Mouse (Mus musculus) heart, embryonic 10.5 days (tissue): ENCODE measurements around the gene Mapk8. TPM values are rescaled to one million over a fixed set of nuclear protein-coding genes. Genes with fewer than 3 reads are reported as not detected.

Experiments
- DNase-seq: peaks from one replicate; pipeline ENCODE4 v3.0.0-alpha.2; 2017; ENCODE audit warnings: low spot score
- H3K27ac ChIP-seq: fragments of 300-500 bp; sonication (generic); 2 replicates; pipeline ENCODE4 v1.5.1; 2016; ENCODE audit warnings: mild to moderate bottlenecking
- H3K27me3 ChIP-seq: fragments of 300-500 bp; sonication (generic); 2 replicates; pipeline ENCODE4 v1.6.1; 2016; ENCODE audit warnings: mild to moderate bottlenecking; ENCODE audit not compliant: poor library complexity, insufficient read depth, severe bottlenecking
- H3K36me3 ChIP-seq: fragments of 300-500 bp; sonication (generic); 2 replicates; pipeline ENCODE4 v1.6.1; 2016; ENCODE audit warnings: mild to moderate bottlenecking, moderate library complexity
- H3K4me1 ChIP-seq: fragments of 300-500 bp; sonication (generic); 2 replicates; pipeline ENCODE4 v1.6.1; 2016; ENCODE audit warnings: mild to moderate bottlenecking
- H3K4me3 ChIP-seq: fragments of 300-500 bp; sonication (generic); 2 replicates; pipeline ENCODE4 v1.5.1; 2016; ENCODE audit warnings: mild to moderate bottlenecking, moderate library complexity
- H3K9me3 ChIP-seq: fragments of 300-500 bp; sonication (generic); 2 replicates; pipeline ENCODE4 v1.6.1; 2016; ENCODE audit warnings: mild to moderate bottlenecking, moderate library complexity
- WGBS: fragments of 180-500 bp; shearing (Covaris S2); methylation state at CpG from one replicate; pipeline ENCODE4 v1.1.7; 2016; 5-methylcytosine and 5-hydroxymethylcytosine counted together
- polyA plus RNA-seq: library from polyadenylated mRNA; unstranded; fragments of >200 nt; fragmentation: Nextera tagmentation; extraction: Ambion mirVana; gene quantifications from 2 replicates; pipeline ENCODE4 v1.2.1, GENCODE M21; 2016

Gene Mapk8
- polyA plus RNA-seq: 14.9 and 19.0 TPM in 2 replicates

DNA sequence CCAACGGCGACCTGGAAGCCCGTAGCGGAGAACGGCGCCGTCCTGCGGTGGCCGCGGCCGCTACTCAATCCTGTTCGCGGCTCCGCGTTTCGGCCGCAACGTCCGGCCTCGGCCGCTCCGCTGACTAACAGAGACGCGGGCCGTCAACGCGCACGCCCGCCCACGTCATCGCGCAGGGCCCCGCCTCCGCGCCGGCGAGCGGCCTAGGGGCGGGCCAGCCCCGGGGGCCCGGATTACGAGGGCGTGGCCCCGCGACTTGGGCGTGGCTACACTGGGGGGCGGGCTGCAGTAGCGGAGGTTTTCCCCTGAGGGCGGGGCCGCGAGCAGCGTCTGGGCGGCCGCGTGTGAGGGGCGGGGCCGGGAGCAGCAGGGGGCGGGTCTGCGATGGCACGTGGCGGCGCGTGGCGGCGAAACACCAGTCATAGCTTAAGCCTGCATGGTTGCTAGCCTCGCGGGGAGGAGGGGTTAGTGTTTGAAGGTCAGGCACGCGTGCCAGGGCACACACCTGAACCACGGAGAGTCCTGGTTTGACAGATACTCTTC, at the start of gene Mapk8:
TSS of gene Mapk8 (minus strand) at position 132 of the 543 bp plus-strand sequence.
- Histone ChIP-seq H3K9me3 (no peaks in the 10 kb centered on the region), H3K4me1 (peaks cover 22% of the 10 kb centered on the region), H3K27me3 (peaks cover 22% of the 10 kb centered on the region), H3K4me3 (peak within 1 kb of the TSS; percentile 90), H3K27ac (peak within 1 kb of the TSS; percentile 99), H3K36me3 (no peaks in the 10 kb centered on the region)
- WGBS: 1% methylated on average over 67 of the region's 70 CpGs
- DNase-seq: peak; percentile 97

DNA sequence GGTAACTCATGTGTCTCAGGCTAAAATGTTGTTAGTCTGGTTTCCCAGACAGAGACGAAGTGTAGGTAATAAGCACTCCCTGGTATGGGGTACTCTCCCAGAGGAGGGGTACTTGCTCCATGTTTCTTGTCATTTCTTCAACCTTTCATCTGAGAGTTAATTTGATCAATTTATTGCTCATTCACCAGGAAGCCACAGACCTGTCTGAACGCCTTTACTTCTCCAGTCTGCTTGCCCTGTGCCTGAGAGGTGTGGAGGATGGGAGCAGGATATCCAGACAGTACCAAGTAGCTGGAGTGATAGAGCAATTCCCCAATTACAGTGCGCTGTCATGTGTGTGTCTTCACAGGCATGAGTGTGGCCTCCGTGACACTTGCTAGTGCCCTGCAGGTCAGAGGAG, 48.3 kb upstream of the Mapk8 start:
- 64% methylated on average over 4 of the region's 4 CpGs for WGBS
- DNase-seq: no peak
- Histone ChIP-seq H3K4me3 (no peak overlapping the region), H3K27ac (no peak overlapping the region), H3K27me3 (0 out of 2 replicates have a peak, but pooled peaks cover 10% of the 10 kb centered on the region), H3K4me1 (peaks cover 4% of the 10 kb centered on the region; the same call in 1 of the 2 replicates), H3K9me3 (no peaks in the 10 kb centered on the region), H3K36me3 (no peaks in the 10 kb centered on the region)

DNA sequence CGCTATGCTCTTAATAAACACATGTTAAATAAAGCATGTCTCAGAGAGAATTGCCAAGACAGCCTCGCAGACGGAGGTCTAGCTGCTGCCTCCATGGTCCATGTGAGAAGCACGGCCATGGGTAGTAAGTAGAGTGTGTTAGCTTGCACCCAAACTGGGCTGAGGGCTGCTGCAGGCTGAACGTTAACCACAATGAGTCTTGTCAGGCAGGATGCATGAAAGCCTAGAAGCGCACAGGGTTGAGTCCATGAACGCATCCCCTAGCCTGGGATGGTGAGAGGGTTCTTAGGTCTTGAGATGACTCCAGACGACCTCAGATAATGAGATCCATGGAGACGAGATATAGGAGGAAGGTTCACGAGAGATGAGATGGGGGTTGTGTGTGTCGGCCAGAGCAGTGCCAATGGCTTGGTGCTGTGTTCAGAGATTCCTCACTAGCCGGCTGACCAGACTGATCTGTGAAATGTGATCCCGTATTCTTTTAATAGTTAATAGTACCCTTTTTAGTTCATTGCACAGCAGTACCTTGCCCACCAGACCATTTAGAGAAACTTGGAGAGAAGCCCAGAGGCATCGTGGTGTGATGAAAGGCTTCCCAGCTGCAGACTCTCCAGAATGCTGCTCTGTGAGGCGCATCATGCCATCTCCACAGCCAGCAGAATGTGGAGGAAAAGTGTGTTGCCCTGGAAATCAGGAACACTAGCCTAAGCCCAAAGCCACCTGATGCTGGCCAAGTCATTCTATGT, 41.0 kb upstream of the Mapk8 start:
- DNase-seq: no peak
- no peak overlapping the region for H3K4me3 ChIP-seq
- H3K27ac ChIP-seq: no peak overlapping the region
- H3K4me1 ChIP-seq: peaks cover 14% of the 10 kb centered on the region; the same call in 1 of the 2 replicates
- 0 out of 2 replicates have a peak, but pooled peaks cover 5% of the 10 kb centered on the region for H3K27me3 ChIP-seq
- no peaks in the 10 kb centered on the region for H3K9me3 ChIP-seq
- H3K36me3 ChIP-seq: no peaks in the 10 kb centered on the region
- WGBS: 59% methylated on average over 15 of the region's 15 CpGs

- Histone ChIP-seq H3K4me3 (no peak overlapping the region), H3K27ac (no peak overlapping the region), H3K36me3 (no peaks in the 10 kb centered on the region), H3K9me3 (no peaks in the 10 kb centered on the region), H3K4me1 (peaks cover 8% of the 10 kb centered on the region), H3K27me3 (0 out of 2 replicates have a peak, but pooled peaks cover 5% of the 10 kb centered on the region)
- 34% methylated on average over 3 of the region's 3 CpGs for WGBS
- DNase-seq: no peak
Measured at GRCm38 (mm10) chr14:33481991-33482390, 35.0 kb upstream of the Mapk8 start.

GRCm38 (mm10) chr14:33476094-33476760, 29.3 kb upstream of the Mapk8 start:
- Histone ChIP-seq H3K36me3 (no peaks in the 10 kb centered on the region), H3K27ac (peak overlapping the region; percentile 48; the same call in 1 of the 2 replicates), H3K4me1 (peaks cover 14% of the 10 kb centered on the region), H3K27me3 (no peaks in the 10 kb centered on the region), H3K9me3 (no peaks in the 10 kb centered on the region), H3K4me3 (no peak overlapping the region)
- WGBS: 8% methylated on average over 3 of the region's 3 CpGs
- no peak for DNase-seq

GRCm38 (mm10) chr14:33474461-33474860, 27.5 kb upstream of the Mapk8 start:
- peak; percentile 10 for DNase-seq
- H3K27me3 ChIP-seq: no peaks in the 10 kb centered on the region
- peaks cover 16% of the 10 kb centered on the region for H3K4me1 ChIP-seq
- no peaks in the 10 kb centered on the region for H3K9me3 ChIP-seq
- H3K27ac ChIP-seq: no peak overlapping the region
- no peaks in the 10 kb centered on the region for H3K36me3 ChIP-seq
- WGBS: 53% methylated on average over 2 of the region's 2 CpGs
- H3K4me3 ChIP-seq: no peak overlapping the region

DNA sequence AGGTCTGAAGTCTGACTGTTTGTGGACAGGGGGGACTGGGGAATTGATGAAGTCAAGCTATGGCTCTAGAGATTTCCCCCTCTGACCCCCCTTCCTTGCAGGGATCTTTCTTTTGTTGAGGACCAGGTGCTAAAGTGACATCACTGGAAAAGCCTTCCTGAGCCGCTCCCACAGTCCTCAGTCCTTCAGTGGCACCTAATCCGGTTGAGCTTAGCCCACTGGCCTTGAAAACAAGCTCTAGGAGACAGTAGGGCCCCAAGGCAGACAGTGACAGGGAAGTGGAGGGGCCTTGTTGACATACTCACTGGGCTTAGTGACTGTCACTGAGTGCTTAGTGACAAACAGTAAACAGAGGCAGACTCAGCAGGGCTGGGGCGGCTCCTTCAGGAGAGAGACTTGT, 24.4 kb upstream of the Mapk8 start, which contains the start of gene Frmpd2:
TSS of gene Frmpd2 (plus strand) at position 366 of the 400 bp plus-strand sequence.
- Histone ChIP-seq H3K4me3 (no peak within 1 kb of the TSS), H3K27ac (0 out of 2 replicates have a peak within 1 kb of the TSS, but pooled peaks have one; percentile 6), H3K4me1 (peaks cover 13% of the 10 kb centered on the region), H3K9me3 (no peaks in the 10 kb centered on the region), H3K36me3 (no peaks in the 10 kb centered on the region), H3K27me3 (no peaks in the 10 kb centered on the region)
- DNase-seq: no peak
- WGBS: 30% methylated on average over 3 of the region's 3 CpGs

- no peak for DNase-seq
- Histone ChIP-seq H3K27me3 (no peaks in the 10 kb centered on the region), H3K4me1 (peaks cover 7% of the 10 kb centered on the region), H3K27ac (no peak overlapping the region), H3K4me3 (no peak overlapping the region), H3K36me3 (no peaks in the 10 kb centered on the region), H3K9me3 (no peaks in the 10 kb centered on the region)
- WGBS: 71% methylated on average over 6 of the region's 6 CpGs
Measured at GRCm38 (mm10) chr14:33467766-33468165, 20.8 kb upstream of the Mapk8 start.

DNA sequence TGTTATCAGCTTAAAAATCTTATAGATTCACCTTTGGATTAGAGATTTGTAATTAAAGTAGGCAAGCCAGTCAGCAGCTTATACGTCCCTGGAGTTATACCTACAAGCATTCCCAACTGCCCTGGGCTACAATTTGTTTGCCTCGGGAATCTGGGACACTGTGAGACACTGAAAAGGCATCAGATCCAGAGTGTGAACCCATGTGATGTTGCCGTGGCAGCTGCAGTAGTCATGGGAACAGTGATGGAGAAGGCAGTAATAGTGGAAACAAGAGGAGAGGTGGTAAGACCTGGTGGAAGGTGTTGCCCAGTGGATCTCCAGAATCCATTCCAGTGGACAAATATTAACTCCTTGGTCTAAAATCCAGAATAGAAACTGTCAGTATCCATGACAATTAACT, 16.7 kb upstream of the Mapk8 start:
- Histone ChIP-seq H3K27me3 (no peaks in the 10 kb centered on the region), H3K27ac (no peak overlapping the region), H3K4me1 (no peaks in the 10 kb centered on the region), H3K9me3 (no peaks in the 10 kb centered on the region), H3K36me3 (no peaks in the 10 kb centered on the region), H3K4me3 (no peak overlapping the region)
- WGBS: 73% methylated on average over 3 of the region's 3 CpGs
- no peak for DNase-seq

GRCm38 (mm10) chr14:33450331-33450730, 3.4 kb upstream of the Mapk8 start:
- H3K36me3 ChIP-seq: no peaks in the 10 kb centered on the region
- no peaks in the 10 kb centered on the region for H3K9me3 ChIP-seq
- H3K27ac ChIP-seq: no peak overlapping the region
- H3K27me3 ChIP-seq: peaks cover 22% of the 10 kb centered on the region
- peaks cover 12% of the 10 kb centered on the region for H3K4me1 ChIP-seq
- DNase-seq: no peak
- H3K4me3 ChIP-seq: no peak overlapping the region

DNA sequence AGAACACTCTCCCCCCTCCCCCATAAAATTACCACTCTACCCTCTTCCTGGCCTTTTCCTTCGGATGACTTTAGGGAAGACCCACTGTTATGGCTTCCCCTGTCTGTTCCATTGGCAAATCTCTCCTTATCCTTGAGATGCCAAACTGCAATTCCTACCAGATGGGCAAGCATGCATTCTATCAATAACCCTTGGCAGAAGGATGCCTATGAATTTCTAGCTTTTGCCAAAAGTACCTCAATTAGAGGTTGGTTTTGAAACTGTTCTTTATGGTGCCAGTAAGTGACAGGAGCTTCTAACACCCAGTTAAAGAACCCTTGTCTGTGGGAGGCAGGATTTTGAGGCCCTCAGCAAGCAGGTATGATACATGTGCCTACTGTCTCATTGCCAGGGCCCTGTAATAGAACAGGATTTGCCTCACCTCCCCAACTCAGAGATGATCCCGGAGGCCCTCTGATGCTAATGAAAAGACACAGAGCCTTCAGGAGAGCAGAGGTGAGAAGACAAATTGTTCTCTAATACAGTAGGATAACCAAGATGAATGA, 2.4 kb upstream of the Mapk8 start:
- Histone ChIP-seq H3K27me3 (peaks cover 22% of the 10 kb centered on the region), H3K9me3 (no peaks in the 10 kb centered on the region), H3K27ac (no peak overlapping the region), H3K4me1 (peaks cover 16% of the 10 kb centered on the region), H3K4me3 (no peak overlapping the region), H3K36me3 (no peaks in the 10 kb centered on the region)
- DNase-seq: no peak
- WGBS: 58% methylated on average over 2 of the region's 2 CpGs

- Histone ChIP-seq H3K27ac (no peak overlapping the region), H3K27me3 (peaks cover 22% of the 10 kb centered on the region), H3K9me3 (no peaks in the 10 kb centered on the region), H3K4me1 (peaks cover 22% of the 10 kb centered on the region), H3K4me3 (no peak overlapping the region), H3K36me3 (no peaks in the 10 kb centered on the region)
- DNase-seq: no peak
- 81% methylated on average over 4 of the region's 4 CpGs for WGBS
Measured at GRCm38 (mm10) chr14:33448276-33448675, 1.3 kb upstream of the Mapk8 start.

DNA sequence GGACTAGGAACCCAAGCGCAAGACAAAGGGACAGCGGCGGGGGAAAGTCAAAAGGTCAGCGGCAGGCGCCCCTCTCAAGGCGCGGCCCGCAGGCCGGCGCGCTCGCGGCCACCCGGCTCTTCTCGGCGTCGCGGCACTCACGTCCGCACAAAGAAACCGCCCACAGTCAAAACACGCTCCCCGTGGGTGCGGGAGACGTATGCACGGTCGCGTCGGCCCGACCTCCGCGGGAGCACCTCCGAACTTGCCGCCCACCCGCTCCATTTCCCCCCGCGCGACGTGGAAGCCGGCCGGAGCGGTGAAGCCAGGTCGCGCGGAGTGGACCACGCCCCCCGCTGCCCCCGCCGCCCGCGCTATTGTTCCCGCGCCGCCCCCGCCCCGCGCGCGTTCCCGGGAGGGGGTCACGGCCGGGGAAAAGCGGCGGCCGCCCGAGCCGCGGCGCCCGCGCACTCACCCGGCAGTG, 366 bp downstream of the Mapk8 start:
- Histone ChIP-seq H3K27ac (peak overlapping the region; percentile 99), H3K4me3 (peak overlapping the region; percentile 90), H3K4me1 (peaks cover 24% of the 10 kb centered on the region), H3K9me3 (no peaks in the 10 kb centered on the region), H3K36me3 (no peaks in the 10 kb centered on the region), H3K27me3 (peaks cover 22% of the 10 kb centered on the region)
- under 1% methylated on average over 66 of the region's 72 CpGs for WGBS
- peak; percentile 83 for DNase-seq
